Mouse (Mus musculus): ENCODE measurements around the gene Olfr1499. TPM values are rescaled to one million over a fixed set of nuclear protein-coding genes. Genes with fewer than 3 reads are reported as not detected.

Gene Olfr1499
- polyA plus RNA-seq, 1 experiment from 2014 or later, result not detected

- Histone ChIP-seq H3K9ac (replicated peaks; ENCODE audit: low read depth, low read length) (no peak within 1 kb of the TSS), H3K4me3 (ENCODE audit: low read depth, low read length) (no peak within 1 kb of the TSS), H3K27ac (ENCODE audit: low read depth, low read length) (no peak within 1 kb of the TSS), H3K4me1 (ENCODE audit: control insufficient read depth, insufficient read depth, low read length) (no peaks in the 10 kb centered on the region), H3K36me3 (ENCODE audit: control insufficient read depth, insufficient read depth, low read length) (no peaks in the 10 kb centered on the region), H3K27me3 (ENCODE audit: control insufficient read depth, insufficient read depth, low read length) (no peaks in the 10 kb centered on the region), H3K4me2 (ENCODE audit: low read depth, low read length) (no peak within 1 kb of the TSS), H3K9me3 (ENCODE audit: control insufficient read depth, low read length) (no peaks in the 10 kb centered on the region)
- no peak for ATAC-seq (ENCODE audit: low read depth)
Measured at GRCm38 (mm10) chr19:13798102-13798501, 21.1 kb downstream of the Olfr1499 start, which contains the start of gene Olfr1497. Gene Olfr1497 (minus strand): TSS chr19:13798202.

- WGBS, result 85% methylated on average over 1 of the region's 1 CpGs
- H3K27me3 ChIP-seq (ENCODE audit: control insufficient read depth, insufficient read depth, low read length), result no peaks in the 10 kb centered on the region
- no peak within 1 kb of the TSS for H3K4me3 ChIP-seq (ENCODE audit: low read depth, low read length)
- no peaks in the 10 kb centered on the region for H3K4me1 ChIP-seq (ENCODE audit: control insufficient read depth, insufficient read depth, low read length)
- H3K4me2 ChIP-seq (ENCODE audit: low read depth, low read length), result no peak within 1 kb of the TSS
- H3K36me3 ChIP-seq (ENCODE audit: control insufficient read depth, insufficient read depth, low read length), result no peaks in the 10 kb centered on the region
- H3K9me3 ChIP-seq (ENCODE audit: control insufficient read depth, low read length), result no peaks in the 10 kb centered on the region
- H3K9ac ChIP-seq (replicated peaks; ENCODE audit: low read depth, low read length), result no peak within 1 kb of the TSS
- H3K27ac ChIP-seq (ENCODE audit: low read depth, low read length), result no peak within 1 kb of the TSS
- no peak for ATAC-seq (ENCODE audit: low read depth)
Measured at GRCm38 (mm10) chr19:13777578-13777977, 41.7 kb downstream of the Olfr1499 start, which contains the start of gene Olfr1496. Gene Olfr1496 (plus strand): TSS chr19:13777878.

GRCm38 (mm10) chr19:13768565-13769276 lies 50.5 kb downstream of the Olfr1499 start:
- Histone ChIP-seq H3K27me3 (ENCODE audit: control insufficient read depth, insufficient read depth, low read length) (no peaks in the 10 kb centered on the region), H3K36me3 (ENCODE audit: control insufficient read depth, insufficient read depth, low read length) (no peaks in the 10 kb centered on the region), H3K9me3 (ENCODE audit: control insufficient read depth, low read length) (no peaks in the 10 kb centered on the region), H3K4me1 (ENCODE audit: control insufficient read depth, insufficient read depth, low read length) (no peaks in the 10 kb centered on the region), H3K4me2 (ENCODE audit: low read depth, low read length) (no peak overlapping the region), H3K27ac (ENCODE audit: low read depth, low read length) (no peak overlapping the region), H3K4me3 (ENCODE audit: low read depth, low read length) (no peak overlapping the region), H3K9ac (replicated peaks; ENCODE audit: low read depth, low read length) (no peak overlapping the region)
- ATAC-seq (ENCODE audit: low read depth), result no peak
- 89% methylated on average over 9 of the region's 9 CpGs for WGBS

GRCm38 (mm10) chr19:13764306-13764705 lies 54.9 kb downstream of the Olfr1499 start, which contains the start of gene Olfr1495:
Gene Olfr1495 (plus strand): TSS chr19:13764606.
- 86% methylated on average over 3 of the region's 3 CpGs for WGBS
- no peak within 1 kb of the TSS for H3K9ac ChIP-seq (replicated peaks; ENCODE audit: low read depth, low read length)
- no peaks in the 10 kb centered on the region for H3K27me3 ChIP-seq (ENCODE audit: control insufficient read depth, insufficient read depth, low read length)
- no peaks in the 10 kb centered on the region for H3K36me3 ChIP-seq (ENCODE audit: control insufficient read depth, insufficient read depth, low read length)
- H3K4me1 ChIP-seq (ENCODE audit: control insufficient read depth, insufficient read depth, low read length), result no peaks in the 10 kb centered on the region
- ATAC-seq (ENCODE audit: low read depth), result no peak
- H3K4me3 ChIP-seq (ENCODE audit: low read depth, low read length), result no peak within 1 kb of the TSS
- no peaks in the 10 kb centered on the region for H3K9me3 ChIP-seq (ENCODE audit: control insufficient read depth, low read length)
- H3K4me2 ChIP-seq (ENCODE audit: low read depth, low read length), result no peak within 1 kb of the TSS
- H3K27ac ChIP-seq (ENCODE audit: low read depth, low read length), result no peak within 1 kb of the TSS

Other genes with a start within 250 kb of the Olfr1499 start
- not detected in 2 replicates for gene Olfr1484, start 235.9 kb downstream of the Olfr1499 start, polyA plus RNA-seq (2014; fragmentation: Nextera tagmentation; extraction: Ambion mirVana)
- gene Olfr1487, start 202.1 kb downstream of the Olfr1499 start, polyA plus RNA-seq (2014; fragmentation: Nextera tagmentation; extraction: Ambion mirVana), result not detected in 2 replicates
- not detected in 2 replicates for gene Olfr1489, start 187.8 kb downstream of the Olfr1499 start, polyA plus RNA-seq (2014; fragmentation: Nextera tagmentation; extraction: Ambion mirVana)
- not detected in 2 replicates for gene Olfr1490, start 168.4 kb downstream of the Olfr1499 start, polyA plus RNA-seq (2014; fragmentation: Nextera tagmentation; extraction: Ambion mirVana)
- not detected in 2 replicates for gene Olfr1491, start 122.2 kb downstream of the Olfr1499 start, polyA plus RNA-seq (2014; fragmentation: Nextera tagmentation; extraction: Ambion mirVana)
- not detected in 2 replicates for gene Olfr1493-ps1, start 96.2 kb downstream of the Olfr1499 start, polyA plus RNA-seq (2014; fragmentation: Nextera tagmentation; extraction: Ambion mirVana)
- gene Olfr1494, start 79.7 kb downstream of the Olfr1499 start, polyA plus RNA-seq (2014; fragmentation: Nextera tagmentation; extraction: Ambion mirVana), result not detected in 2 replicates
- gene Olfr1495, start 54.8 kb downstream of the Olfr1499 start, polyA plus RNA-seq (2014; fragmentation: Nextera tagmentation; extraction: Ambion mirVana), result not detected in 2 replicates
- not detected in 2 replicates for gene Olfr1496, start 41.6 kb downstream of the Olfr1499 start, polyA plus RNA-seq (2014; fragmentation: Nextera tagmentation; extraction: Ambion mirVana)
- not detected in 2 replicates for gene Olfr1497, start 21.2 kb downstream of the Olfr1499 start, polyA plus RNA-seq (2014; fragmentation: Nextera tagmentation; extraction: Ambion mirVana)
- not detected in 2 replicates for gene Olfr1500, start 11.0 kb upstream of the Olfr1499 start, polyA plus RNA-seq (2014; fragmentation: Nextera tagmentation; extraction: Ambion mirVana)
- not detected in 2 replicates for gene Olfr1501, start 31.2 kb upstream of the Olfr1499 start, polyA plus RNA-seq (2014; fragmentation: Nextera tagmentation; extraction: Ambion mirVana)
- not detected in 2 replicates for gene Olfr1502, start 42.3 kb upstream of the Olfr1499 start, polyA plus RNA-seq (2014; fragmentation: Nextera tagmentation; extraction: Ambion mirVana)
- gene Olfr1504, start 78.5 kb upstream of the Olfr1499 start, polyA plus RNA-seq (2014; fragmentation: Nextera tagmentation; extraction: Ambion mirVana), result not detected in 2 replicates
- gene Olfr1505, start 94.1 kb upstream of the Olfr1499 start, polyA plus RNA-seq (2014; fragmentation: Nextera tagmentation; extraction: Ambion mirVana), result not detected in 2 replicates